Mouse (Mus musculus) skeletal muscle tissue, adult 2 months (tissue): ENCODE results near the gene Cpm.

ENCODE experiments used
- DNase-seq: peaks from one replicate; pipeline ENCODE4 v3.0.0-alpha.2; 2012; ENCODE audit warnings: low read depth, low spot score

Cpm gene

DNA sequence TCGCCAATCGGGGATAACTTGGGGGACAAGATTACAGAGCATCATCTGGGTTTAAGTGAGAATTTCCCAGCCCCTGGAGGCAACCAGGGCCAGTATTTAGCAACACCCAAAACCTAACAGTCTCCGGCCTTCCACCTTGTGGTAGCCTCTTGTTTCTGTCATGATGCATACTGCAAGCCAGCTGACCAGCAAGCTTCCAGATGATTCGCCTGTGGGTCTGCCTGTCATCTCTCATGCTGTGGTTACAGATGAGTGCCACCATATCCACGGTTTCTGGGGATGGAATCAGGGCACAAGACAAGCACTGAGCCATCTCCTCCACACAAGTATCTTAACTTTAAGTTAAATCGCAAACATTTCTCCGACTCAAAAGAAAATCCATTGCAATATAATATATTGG lies 58.3 kb downstream of the Cpm start:
- DNase-seq = no peak

DNA sequence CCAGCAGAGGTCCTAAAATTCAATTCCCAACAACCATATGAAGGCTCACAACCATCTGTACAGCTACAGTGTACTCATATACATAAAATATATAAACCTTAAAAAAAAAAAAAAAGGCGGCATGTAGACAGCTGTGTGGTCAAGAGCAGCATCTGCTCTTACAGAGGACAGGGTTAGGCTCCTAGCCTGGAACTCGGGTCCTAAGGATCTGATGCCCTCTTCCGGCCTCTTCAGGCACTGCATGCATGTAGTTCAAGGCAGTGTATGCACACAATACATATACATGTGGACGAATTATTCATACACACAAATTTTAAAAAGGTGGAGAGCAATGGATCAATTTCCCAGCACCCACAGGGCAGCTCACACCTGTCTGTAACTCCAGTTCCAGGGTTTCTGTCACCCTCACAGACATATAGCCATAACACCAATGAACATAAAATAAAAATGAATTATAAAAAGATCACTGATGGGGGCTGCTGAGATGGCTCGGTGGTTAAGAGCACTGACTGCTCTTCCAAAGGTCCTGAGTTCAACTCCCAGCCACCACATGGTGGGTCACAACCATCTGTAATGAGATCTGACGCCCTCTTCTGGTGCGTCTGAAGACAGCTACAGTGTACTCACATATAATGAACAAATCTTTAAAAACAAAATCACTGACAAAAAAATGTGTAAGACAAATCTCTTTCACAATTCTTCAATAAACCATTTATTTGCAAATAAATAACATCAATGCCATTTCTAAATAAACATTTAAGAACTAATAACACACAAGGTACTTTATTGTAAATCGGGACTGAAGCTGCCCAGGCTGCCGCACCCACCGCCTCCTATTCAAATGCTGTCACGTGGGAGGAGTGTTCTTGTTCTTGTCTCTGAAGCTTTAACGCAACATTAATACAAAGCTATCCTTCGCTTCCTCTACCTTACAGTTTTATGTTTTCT lies 59.2 kb downstream of the Cpm start:
- DNase-seq = no peak

DNA sequence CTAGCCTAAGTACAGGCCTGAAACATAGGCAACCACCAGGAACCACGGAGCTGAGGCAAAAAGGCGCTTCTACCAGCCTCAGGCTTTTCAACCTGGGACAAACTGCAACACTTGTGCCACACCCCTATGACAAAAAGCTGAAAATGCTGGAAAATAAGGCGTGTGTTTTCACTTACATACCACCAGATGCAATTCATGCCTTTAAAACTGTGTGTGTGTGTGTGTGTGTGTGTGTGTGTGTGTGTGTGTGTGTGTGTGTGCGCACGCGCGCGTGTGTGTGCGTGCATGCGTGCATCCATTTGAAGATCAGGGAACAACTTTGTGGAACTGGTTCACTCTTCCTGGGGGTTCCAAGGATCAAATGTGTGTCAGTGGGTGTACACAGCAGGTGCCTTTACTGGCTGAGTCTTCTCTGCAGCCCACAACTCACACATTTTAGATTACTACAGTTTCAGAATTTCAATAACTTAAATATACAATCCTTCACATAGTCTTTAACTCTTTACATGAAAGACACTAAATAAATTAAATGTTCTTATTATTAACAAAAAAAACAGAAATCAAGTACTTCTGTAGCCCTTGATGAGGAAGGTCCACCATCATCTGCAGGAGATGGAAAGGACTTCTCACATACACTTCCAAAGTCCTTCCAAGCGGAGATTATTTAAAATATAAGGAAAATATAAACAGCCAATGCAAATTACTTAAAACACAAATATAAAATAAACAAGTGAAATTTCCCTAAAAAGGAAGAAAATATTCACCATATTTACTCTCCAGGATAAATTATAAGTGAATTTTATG lies 60.2 kb downstream of the Cpm start:
- no peak for DNase-seq

DNA sequence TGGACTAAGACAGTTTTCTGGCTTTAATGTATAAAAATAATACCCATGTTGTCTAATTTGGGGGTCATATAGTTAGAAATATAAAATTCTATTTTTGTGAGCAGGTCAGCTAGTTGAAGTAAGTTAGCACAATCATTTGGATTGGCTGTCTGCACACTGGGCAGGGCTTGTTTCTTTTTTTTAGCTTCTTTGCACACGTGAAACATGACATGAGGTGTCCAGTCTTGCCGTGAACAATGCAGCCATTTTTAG lies 60.7 kb downstream of the Cpm start:
- no peak for DNase-seq

DNA sequence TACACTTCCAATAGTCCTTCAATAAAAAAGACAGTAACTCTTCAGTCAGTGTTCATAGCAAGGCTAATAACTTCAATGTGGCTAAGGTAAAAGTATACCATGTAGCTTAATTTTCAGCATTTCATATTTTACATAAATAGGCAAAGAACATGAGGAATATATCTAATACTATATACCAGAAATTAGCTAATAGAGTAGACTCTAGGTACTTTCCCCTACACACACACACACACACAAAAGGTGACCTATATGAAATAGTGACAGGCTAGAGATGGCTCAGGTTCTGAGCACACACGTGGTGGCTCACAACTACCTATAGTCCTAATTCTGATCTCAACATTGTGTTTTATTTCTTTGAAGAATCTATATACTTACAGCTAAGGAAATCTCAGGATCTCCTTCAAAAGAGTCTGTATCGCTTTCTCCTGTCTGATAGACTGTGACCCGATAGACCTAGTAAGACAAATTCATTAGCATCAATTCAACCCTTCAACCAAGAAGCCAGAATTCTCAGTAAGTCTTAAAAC lies 61.5 kb downstream of the Cpm start:
- no peak for DNase-seq

DNA sequence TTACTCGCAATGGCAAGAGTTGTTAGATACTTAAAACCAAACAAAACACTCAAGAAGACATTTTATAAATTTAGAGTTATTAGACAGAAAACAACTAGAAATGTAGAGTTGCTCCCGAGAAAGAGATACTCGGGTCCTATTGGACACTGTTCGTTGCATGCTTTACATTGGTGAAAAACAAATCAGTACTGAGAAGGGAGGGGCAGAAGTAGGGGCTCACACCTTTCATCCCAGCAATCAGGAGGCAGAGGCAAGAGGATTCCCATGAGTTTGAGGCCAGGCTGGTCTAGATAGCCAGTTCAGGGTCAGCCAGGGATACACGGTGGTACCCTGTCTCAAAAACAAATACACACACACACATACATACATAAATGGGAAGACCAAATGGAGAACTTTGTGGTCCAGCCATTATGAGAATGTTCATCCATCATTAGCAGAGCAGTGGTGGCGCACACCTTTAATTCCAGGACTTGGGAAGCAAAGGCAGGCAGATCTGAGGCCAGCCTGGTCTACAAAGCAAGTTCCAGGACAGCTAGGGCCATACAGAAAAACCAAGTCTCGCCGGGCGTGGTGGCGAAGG lies 62.2 kb downstream of the Cpm start:
- DNase-seq = no peak

DNA sequence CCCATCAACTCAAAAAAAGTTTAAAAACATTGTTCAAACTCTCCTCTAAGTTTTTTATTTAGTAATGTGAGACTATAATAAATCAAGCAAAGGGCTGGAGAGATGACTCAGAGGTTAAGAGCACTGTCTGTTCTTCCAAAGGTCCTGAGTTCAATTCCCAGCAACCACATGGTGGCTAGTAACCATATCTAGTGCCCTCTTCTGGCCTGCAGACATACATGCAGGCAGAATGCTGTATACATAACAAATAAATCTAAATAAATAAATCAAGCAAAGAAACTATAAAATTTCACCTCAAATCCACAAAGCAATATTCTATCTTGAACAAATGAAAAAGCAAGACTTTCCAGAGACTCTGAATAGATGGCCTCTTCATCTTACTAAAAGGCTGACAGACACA lies 62.9 kb downstream of the Cpm start:
- no peak for DNase-seq

DNA sequence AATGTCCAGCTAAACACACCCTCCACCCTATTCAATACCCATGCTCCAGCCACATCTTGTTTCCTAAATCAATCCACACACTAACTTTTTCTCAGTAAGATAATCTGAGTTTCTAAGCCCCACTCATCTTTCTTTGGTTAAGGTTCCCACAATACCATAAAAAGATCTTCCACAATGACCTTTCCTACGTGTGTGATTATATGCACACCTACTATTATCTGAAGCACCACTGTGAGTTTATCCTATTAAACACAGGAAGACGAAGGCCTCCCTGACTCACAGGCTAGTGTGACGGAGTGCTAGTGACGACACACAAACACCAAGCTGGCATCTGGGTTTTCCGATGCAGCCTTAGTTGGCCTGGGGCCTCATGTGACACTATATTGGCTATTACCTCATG lies 63.7 kb downstream of the Cpm start:
- no peak for DNase-seq

DNA sequence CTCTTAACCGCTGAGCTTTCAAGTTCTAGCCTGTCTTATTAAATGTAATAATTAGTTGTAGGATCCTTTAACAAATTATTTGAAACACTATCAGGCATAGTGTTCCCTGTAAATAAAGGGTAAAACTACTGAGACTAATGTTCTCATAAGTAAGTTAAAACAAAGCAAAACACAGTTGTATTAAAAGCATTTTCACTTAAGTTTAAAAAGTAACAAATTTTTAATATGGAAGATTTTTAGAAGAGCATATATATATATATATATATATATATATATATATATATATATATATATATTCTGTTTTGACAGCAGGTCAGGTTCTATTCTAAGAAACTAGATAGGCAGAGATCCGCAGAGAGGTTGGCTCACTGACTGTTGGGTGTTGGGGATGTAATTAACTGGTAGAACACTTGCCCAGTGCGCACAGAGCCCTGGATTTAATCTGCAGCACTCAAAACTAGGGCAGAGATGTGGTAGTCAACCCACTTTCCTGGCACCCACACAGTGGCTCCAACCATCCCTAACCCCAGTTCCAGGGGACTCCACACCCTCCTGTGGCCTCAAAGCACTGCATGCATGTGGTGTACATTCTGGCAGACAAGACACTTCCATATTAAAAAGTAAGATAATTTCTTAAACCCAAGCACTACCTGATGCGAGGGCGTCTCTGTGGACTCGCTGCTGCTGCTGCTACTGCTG lies 65.1 kb downstream of the Cpm start:
- no peak for DNase-seq

DNA sequence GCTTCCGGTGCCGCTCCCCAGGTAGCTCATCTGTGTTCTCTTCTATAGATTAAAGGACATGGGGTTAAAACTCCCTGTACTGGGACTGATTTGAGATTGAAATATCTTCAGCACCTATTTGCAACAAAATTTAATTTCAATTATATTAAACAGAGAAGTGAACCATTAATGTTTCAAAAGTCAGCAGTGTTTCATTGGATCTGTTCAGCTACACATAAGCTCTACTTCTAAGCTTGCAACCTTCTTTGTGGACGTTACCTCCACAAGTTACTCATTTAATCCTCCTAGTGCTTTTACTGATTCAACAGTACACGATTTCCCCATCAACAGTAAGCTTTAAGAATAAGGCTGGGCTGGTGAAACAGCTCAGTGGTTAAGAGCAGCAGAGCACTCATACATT lies 65.7 kb downstream of the Cpm start:
- DNase-seq = no peak

DNA sequence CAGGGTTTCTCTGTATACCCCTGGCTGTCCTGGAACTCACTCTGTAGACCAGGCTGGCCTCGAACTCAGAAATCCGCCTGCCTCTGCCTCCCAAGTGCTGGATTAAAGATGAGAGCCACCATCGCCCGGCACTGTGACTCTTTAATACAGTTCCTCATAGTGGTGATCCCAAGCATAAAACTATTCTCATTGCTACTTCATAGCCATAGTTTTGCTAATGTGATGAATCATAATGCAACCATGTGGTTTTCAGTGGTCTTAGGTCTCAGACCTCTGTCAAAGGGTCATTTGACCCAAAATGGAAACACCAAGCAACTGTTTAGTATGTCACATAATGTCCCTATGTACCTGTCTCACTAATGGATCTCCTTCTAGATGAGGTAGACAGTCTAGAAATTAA lies 66.3 kb downstream of the Cpm start:
- no peak for DNase-seq

DNA sequence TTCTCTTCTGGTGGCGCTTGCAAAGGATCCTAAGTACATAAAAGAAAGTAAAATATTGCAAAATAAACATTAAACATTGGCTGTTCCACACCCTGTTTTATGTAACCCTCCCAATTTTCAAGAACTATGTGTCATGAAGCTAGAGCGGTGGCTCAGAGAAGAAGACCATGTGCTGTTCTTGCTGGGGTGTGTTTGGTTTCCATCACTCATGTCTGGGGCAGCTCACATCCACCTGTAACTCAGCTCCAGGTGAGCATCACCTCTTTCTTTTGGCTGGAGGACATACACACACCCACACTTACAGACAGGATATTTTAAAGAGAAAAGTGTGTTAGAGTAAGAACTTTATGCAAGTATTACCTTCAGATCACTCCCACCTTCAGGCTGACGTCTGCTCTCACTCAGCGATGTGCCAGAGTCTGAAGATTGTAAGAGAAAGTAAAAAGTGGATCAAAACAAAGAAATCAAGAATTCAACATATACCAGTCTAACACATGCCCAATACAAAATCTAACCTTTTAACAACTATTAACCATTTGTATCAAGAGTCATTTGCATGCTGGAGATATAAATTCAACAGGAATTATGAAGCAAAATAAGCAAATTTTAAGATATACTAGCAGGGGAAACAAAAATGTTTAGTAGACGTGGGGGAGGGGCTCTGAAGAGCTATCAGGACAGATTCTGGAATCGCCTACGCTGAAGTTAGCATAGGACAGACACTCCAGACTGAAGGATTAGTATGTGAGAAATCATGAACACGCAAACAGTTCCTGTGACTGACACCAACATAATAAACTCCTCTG lies 66.9 kb downstream of the Cpm start:
- DNase-seq = no peak

DNA sequence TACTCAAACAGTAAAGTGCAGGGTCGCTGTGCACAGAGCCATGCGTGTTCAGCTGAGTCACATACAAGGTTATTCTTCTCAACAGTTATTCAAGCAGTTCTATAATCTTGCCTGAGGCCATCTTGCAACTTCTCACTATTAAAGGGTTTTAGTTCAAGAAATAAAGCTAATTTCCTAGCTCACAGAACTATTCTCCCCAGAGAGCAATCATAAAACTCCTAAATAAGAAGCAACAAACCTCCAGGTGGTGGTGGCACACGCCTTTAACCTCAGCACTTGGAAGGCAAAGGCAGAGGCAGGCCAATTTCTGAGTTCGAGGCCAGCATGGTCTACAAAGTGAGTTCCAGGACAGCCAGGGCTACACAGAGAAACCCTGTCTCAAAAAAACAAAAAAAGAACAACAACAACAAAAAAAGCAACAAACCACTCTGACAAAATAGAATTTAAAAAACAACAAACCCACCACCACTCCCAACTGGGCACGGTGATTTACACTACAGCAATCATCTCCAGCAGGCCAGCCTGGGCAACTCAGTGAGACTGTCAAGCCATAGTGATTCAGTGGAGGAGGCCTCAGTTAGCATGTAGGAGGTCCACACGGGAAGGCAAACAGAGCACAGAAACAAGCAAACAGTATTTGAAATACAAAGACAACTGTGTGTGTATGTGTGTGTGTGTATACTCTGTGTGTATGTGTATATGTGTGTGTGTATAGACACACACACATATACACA lies 67.7 kb downstream of the Cpm start:
- DNase-seq = no peak

DNA sequence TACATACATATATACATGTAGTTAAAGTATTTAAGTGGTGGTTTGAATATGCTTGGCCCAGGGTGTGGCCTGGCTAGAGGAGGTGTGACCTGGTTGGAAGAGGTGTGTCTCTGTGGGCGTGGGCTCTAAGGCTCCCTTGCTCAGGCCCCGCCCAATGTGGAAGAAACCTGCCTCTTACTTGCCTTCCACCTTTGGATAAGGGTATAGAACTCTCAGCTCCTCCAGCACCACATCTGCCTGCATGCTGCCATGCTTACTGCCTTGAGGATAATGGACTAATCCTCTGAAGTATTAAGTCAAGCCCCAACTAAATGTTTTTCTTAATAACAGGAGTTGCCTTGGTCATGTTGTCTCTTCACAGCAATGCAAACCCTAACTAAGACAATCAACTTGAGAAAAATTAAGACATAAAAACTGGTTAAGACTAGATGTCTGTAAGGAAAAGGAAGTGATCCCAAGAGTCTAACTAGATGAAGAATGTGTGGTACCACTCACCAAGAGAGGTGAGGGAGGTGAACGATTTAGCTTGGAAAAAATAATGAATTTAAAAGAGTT lies 68.3 kb downstream of the Cpm start:
- DNase-seq = no peak

DNA sequence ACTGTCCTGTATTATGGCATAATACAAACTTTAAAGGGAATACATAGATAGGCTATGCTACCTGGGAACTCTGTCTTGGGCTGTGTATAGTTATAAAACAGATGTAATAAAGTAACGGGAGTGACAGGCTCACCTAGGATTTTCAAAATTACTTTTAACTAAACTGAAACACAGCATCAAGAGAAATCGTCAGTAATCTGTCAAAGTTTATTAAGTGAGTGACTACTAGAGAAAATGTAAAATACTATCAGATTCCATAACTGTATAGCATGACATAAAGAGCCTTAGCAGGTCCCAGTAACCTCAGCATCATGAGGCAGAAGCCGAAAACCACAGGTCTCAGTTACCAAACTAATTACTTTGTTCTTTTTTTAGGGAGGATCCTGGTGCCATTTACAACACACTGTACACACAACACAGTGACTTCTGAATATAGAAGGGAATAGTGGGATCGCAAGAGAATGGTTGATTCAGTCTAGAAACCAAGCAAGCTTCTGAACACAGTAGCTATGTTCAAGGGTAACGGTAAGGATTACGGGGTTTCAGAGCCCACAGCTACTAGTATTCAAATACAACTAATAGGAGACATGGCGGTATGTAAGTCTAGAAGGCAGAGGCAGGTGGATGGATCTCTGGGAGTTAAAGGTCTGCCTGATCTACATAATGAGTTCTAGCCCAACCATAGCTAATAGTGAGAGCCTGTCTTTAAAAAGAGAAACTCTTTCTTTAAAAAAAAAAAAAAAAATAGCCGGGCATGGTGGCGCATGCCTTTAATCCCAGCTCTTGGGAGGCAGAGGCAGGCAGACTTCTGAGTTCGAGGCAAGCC lies 69.2 kb downstream of the Cpm start:
- no peak for DNase-seq

DNA sequence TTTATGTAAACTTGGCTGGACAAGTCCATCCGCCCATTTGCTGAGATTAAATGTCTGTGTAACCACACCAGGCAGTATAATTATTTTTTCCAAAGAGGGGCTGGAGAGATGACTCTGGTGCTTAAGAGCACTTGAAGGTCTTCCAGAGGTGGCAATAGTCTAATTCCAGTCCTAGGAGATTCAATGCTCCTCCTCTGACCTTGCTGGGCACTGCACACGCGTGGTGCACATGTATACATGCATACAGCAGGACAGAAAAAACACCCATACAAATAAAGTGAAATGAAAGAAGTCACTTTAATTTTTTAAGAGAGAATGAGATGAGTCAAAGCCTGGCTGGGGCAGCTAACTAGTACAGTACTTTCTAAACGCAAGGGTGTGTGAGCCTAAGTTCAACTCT lies 70.6 kb downstream of the Cpm start:
- no peak for DNase-seq

DNA sequence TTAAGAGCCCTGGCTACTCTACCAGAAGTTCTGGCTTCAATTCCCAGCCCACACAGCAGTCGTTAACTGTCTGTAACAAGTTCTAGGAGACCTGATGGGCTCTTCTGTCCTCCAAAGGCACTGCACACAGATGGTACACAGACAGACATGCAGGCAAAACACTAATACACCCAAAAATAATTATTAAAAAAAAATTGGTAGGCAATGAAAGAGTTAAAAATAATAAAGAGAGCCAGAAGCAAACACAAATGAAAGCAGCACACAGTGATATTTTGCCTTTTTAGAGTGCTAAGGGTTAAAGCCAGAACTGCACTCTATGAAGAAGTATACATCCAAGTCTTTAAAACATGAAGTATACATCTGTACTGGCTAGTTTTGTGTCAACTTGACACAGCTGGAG lies 71.2 kb downstream of the Cpm start:
- no peak for DNase-seq

DNA sequence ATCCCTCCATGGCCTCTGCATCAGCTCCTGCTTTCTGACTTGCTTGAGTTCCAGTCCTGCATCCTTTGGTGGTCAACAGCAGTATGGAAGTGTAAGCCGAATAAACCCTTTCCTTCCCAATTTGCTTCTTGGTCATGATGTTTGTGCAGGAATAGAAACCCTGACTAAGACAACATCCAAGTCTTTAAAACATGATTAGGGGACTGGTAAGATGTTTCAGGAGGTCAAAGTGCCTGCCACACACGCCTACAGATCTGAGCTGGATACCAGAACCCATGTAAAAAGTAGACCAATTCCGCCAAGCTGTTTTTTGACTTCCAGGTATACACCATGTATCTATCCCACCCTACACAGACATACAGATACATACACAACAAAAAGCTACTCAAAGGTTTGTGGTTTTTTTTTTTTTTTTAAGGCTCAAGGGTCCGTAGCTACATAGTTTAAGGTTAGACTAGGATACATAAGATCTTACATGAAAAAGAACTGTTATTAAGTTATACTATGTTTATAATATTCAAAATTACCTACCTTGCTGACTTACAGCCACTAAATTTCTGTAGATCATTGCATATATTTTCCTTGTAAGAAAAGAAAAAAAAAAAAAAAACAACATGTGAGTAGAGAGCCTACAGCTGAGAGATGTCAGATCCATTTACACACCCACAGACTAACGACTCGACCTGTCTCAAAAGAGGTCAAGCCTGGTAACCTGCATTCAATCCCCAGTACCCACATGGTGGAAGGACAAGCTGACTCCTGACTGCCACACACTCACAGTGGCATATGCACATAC lies 71.9 kb downstream of the Cpm start:
- DNase-seq = no peak
